Mouse (Mus musculus): ENCODE measurements at regions not wholly inside any gene's neighbourhood (a gene's known extent, or its start where the extent isn't known, plus 50 kb on each side); places are given as distances from the start of the nearest gene placed in this dataset.

DNA sequence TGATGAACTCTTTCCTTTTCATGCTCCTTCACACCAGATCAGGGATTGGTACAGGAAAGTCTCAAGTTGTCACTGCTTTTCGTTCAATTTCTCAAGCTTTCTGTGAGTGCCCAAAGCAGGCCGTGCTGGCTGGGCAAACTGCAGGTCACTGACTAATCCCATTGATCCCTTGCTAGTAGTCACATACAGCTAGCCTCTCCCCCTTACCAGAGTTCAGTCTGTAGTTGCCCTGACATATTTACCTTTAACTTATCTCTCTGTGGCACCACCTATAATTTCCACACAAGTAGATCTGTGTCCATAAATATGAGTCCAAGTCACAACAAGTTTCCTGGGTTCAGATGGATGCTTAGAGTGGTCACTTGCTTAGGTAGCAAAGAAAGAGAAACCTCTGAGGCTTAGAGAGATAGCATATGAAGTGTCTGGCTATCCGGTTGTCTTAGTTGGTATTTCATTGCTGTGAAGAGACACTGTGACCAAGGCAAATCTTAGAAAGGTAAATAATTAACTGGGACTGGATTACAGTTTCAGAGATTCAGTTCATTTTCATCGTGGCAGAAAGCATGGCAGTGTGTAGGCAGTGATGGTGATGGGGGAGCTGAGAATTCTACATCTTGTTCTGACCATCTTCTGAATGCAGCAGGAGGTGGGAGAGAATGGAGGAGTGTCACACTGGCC, 362.8 kb upstream of the Pcsk5 start:
- no peak overlapping the region for H3K9ac ChIP-seq (replicated peaks)
- no peaks in the 10 kb centered on the region for H3K36me3 ChIP-seq
- H3K9me3 ChIP-seq: no peaks in the 10 kb centered on the region
- H3K4me1 ChIP-seq: no peaks in the 10 kb centered on the region
- no peak overlapping the region for H3K4me3 ChIP-seq
- H3K27ac ChIP-seq (replicated peaks): no peak overlapping the region
- WGBS: 73% methylated on average over 4 of the region's 4 CpGs
- ATAC-seq (ENCODE audit: low FRiP score, low read depth): no peak
- H3K27me3 ChIP-seq: no peaks in the 10 kb centered on the region
- no peak overlapping the region for H3K4me2 ChIP-seq (replicated peaks)

DNA sequence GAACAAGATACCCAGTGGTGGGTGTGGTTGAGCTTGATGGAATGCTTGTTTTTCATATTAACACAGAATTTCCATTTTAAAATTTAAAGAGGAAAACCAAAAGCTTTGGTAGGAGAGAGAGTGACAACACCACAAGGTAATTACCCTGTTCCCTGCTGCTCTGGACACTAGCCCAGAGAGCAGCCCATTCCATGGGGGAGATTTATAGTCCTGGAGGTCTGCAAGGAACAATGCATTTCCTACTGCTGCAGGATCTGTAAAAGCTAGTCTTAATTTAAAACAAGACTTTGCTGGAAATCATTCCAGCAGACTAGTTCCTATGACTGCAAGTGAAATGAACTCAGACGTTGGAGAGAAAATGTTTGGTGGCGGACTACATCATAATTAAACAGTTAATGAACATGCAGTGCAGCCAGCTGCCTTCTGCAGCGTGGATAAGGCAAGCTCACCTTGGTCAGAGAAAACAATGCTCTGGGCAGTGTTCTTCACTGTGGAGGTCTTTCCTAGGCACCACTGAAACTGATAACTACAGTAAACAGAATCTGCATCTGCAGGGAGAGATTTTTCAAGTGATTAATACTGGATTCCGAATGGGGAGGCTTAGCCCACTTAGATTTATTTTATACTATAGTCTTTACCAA, 351.8 kb upstream of the Pcsk5 start:
- H3K36me3 ChIP-seq: no peaks in the 10 kb centered on the region
- no peak for ATAC-seq (ENCODE audit: low FRiP score, low read depth)
- H3K27me3 ChIP-seq: no peaks in the 10 kb centered on the region
- peaks cover 6% of the 10 kb centered on the region; the same call in 1 of the 2 replicates for H3K4me1 ChIP-seq
- 54% methylated on average over 4 of the region's 4 CpGs for WGBS
- H3K9me3 ChIP-seq: no peaks in the 10 kb centered on the region
- H3K9ac ChIP-seq (replicated peaks): no peak overlapping the region
- no peak overlapping the region for H3K4me2 ChIP-seq (replicated peaks)
- no peak overlapping the region for H3K4me3 ChIP-seq
- no peak overlapping the region for H3K27ac ChIP-seq (replicated peaks)

DNA sequence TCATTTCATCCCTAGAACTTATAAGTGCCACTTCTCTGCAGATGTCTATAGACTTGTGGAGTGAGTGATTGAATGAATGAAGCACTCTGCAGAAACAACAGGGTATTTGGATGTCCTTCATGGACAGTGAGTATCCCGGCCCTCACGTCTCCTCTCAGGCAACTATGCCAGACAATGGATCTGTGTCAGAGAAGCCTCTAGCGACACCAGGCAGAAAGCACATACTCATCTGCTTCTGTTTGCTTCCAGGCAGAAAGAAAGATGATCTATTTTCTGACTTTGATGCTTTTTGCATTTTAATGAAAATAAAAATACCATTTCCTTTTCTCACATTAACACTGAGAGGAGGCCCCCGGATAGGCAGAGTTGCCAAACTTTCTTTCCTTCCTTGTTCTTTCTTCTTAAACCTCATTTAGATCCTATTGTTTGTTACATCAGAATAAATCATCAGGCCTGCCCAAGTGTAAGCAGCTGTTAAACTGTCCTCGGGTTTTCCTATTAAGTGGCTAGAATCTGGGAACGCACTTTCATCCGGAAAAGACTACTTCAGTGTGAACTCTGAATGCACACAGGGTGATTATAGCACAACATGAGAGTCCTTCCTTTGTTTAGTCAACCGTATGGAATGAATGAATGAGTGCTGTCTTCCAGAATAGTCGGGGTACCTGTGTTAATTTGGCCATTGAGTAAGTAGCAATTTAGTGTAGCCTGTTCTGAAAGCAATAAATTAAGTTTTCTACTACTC, 350.9 kb upstream of the Pcsk5 start:
- Histone ChIP-seq H3K27ac (replicated peaks) (no peak overlapping the region), H3K9me3 (no peaks in the 10 kb centered on the region), H3K4me2 (replicated peaks) (no peak overlapping the region), H3K9ac (replicated peaks) (no peak overlapping the region), H3K27me3 (no peaks in the 10 kb centered on the region), H3K4me1 (peaks cover 6% of the 10 kb centered on the region; the same call in 1 of the 2 replicates), H3K4me3 (no peak overlapping the region), H3K36me3 (no peaks in the 10 kb centered on the region)
- WGBS: 66% methylated on average over 9 of the region's 9 CpGs
- ATAC-seq (ENCODE audit: low FRiP score, low read depth): no peak

DNA sequence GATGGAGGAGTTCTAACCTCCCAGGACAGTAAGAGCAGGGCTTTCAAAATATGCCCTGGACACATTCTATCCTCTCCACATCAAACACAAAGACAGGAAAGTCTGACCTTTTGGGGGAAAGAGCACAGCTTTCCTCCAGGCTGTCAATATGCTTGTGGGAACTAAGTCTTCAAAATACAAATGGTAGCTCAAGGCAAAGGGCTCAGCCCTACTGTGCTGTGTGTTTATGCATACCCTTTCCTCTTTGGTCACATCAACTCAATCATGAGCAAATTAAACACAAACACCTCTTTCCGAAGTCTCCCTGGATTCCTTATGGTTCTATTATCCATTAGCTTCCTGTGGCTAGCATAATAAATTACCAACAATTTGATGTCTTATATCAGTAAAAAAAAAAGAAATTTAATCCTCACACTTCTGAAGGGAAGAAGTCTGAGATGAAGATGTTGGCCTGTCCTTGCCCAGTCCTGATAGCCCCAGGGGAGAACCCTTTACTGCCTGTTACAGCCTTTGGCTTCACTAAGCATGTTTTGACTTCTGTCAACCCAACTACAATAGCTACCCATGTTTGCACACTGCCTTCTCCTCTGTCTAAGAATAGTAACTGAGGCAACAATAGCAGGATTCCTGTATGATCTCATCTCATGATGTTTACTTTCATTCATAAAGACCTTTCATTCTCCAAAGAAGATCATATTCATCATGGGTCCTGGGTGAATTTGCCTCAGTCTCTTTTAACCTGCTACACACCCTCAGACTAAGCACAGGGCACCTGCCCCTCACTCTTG, 348.5 kb upstream of the Pcsk5 start:
- Histone ChIP-seq H3K27me3 (no peaks in the 10 kb centered on the region), H3K4me3 (no peak overlapping the region), H3K9ac (replicated peaks) (no peak overlapping the region), H3K4me1 (peaks cover 6% of the 10 kb centered on the region; the same call in 1 of the 2 replicates), H3K27ac (replicated peaks) (no peak overlapping the region), H3K4me2 (replicated peaks) (no peak overlapping the region), H3K9me3 (no peaks in the 10 kb centered on the region), H3K36me3 (no peaks in the 10 kb centered on the region)
- ATAC-seq (ENCODE audit: low FRiP score, low read depth): no peak
- WGBS: 86% methylated on average over 1 of the region's 1 CpGs

DNA sequence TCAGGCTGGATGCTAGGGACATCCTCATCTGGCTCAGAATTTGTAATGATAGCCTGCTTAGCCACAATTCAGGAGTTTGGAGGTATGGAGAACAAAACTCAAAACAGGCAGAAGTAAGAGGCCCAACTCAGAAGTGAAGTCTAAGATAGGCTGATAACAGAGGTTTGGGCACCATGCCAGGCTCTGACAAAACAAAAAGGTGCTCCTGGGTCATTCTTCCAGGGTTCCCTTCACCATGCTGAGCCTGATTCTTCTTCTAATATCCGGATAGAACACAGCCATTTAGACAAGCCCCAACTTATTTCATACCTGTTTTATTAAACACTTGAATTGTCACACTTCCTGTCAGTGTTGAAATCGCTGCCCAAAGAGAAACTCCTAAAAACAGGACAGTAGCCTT, 347.8 kb upstream of the Pcsk5 start:
- 76% methylated on average over 2 of the region's 2 CpGs for WGBS
- no peak for ATAC-seq (ENCODE audit: low FRiP score, low read depth)
- H3K27ac ChIP-seq (replicated peaks): no peak overlapping the region
- no peak overlapping the region for H3K4me3 ChIP-seq
- H3K27me3 ChIP-seq: no peaks in the 10 kb centered on the region
- H3K9me3 ChIP-seq: no peaks in the 10 kb centered on the region
- peaks cover 6% of the 10 kb centered on the region; the same call in 1 of the 2 replicates for H3K4me1 ChIP-seq
- H3K4me2 ChIP-seq (replicated peaks): no peak overlapping the region
- H3K36me3 ChIP-seq: no peaks in the 10 kb centered on the region
- H3K9ac ChIP-seq (replicated peaks): no peak overlapping the region

DNA sequence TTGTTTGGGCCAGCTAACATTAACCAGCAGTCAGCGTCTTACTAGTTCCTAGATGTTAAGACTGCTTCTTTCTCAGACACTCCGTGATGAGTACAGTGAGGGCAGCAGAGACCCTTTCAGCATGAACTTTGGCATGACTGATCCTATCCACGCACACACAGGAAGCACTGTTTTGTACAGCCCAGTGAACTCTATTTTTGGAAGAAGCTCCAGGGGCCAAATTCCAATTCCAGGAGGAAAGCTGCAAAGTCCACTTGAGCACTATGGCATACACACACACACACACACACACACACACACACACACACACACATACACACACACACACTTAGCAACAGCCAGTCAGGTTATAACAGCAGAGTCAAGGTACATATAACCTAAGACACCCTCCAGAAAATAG, 338.8 kb upstream of the Pcsk5 start:
- no peak overlapping the region for H3K4me3 ChIP-seq
- H3K27ac ChIP-seq (replicated peaks): no peak overlapping the region
- no peaks in the 10 kb centered on the region for H3K4me1 ChIP-seq
- ATAC-seq (ENCODE audit: low FRiP score, low read depth): no peak
- H3K4me2 ChIP-seq (replicated peaks): no peak overlapping the region
- H3K9ac ChIP-seq (replicated peaks): no peak overlapping the region
- H3K36me3 ChIP-seq: no peaks in the 10 kb centered on the region
- H3K9me3 ChIP-seq: no peaks in the 10 kb centered on the region
- H3K27me3 ChIP-seq: no peaks in the 10 kb centered on the region
- 86% methylated on average over 3 of the region's 3 CpGs for WGBS

DNA sequence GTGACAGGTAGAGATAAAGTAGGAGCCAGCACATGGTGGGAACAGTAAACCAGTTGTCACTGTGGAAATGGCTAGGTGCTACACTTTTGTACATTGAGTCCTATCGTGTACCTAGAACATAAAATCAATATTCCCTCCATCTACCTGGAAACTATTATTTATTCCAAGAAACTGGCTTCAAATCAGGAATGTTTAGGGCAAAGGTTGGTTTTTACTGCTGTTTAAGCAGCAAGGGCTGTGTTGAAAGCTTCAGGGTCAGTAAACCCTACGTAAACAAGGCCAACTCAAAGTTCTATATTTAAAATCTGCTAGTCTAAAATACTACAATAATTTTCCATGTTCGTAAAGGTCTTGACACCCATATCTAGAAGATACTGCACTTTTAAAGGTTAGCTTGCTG, 309.1 kb upstream of the Pcsk5 start:
- Histone ChIP-seq H3K9ac (replicated peaks) (no peak overlapping the region), H3K36me3 (no peaks in the 10 kb centered on the region), H3K4me2 (replicated peaks) (no peak overlapping the region), H3K27ac (replicated peaks) (no peak overlapping the region), H3K27me3 (no peaks in the 10 kb centered on the region), H3K4me1 (no peaks in the 10 kb centered on the region), H3K4me3 (no peak overlapping the region), H3K9me3 (no peaks in the 10 kb centered on the region)
- 84% methylated on average over 3 of the region's 3 CpGs for WGBS
- no peak for ATAC-seq (ENCODE audit: low FRiP score, low read depth)

DNA sequence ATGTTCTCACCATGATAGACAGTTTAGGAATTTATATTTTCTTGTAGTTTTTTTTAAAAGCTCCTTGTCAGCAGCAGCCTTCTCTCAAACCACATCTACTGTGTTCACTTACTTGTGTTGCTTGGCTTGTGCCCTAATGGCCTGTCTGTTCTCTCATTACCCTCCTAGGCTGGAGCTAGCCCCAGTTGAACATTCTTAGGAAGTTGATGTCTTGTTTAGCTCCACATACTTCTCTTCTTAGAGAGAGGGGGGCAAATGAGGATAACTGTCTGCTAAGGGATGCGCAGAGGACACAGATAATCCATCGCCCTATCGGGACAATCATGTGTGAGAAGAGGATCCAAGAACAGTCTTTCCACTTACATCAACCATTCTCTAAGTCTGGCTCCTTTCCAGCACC, 293.5 kb upstream of the Pcsk5 start:
- Histone ChIP-seq H3K4me1 (no peaks in the 10 kb centered on the region), H3K27me3 (no peaks in the 10 kb centered on the region), H3K9ac (replicated peaks) (no peak overlapping the region), H3K4me3 (no peak overlapping the region), H3K9me3 (no peaks in the 10 kb centered on the region), H3K4me2 (replicated peaks) (no peak overlapping the region), H3K36me3 (no peaks in the 10 kb centered on the region), H3K27ac (replicated peaks) (no peak overlapping the region)
- ATAC-seq (ENCODE audit: low FRiP score, low read depth): no peak
- 95% methylated on average over 3 of the region's 3 CpGs for WGBS

DNA sequence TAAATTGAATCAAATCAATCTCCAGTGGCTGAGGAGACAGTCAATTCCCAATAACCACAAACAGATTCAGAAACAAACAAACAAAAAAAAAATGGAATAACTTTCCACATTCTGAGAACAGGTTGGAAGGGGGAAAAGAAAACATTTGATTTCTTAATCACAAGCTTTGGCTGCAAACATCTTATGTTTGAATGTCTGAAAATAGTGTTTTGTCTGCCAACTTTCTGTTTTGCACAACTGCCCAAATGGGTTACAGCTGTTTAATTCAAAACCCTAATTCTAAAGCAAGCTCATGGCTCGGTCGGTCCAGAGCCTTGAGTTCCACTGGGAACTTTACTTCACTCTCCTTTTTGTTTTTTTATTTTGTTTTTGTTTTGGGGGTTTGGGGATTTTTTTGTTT, 291.4 kb upstream of the Pcsk5 start:
- no peak for ATAC-seq (ENCODE audit: low FRiP score, low read depth)

DNA sequence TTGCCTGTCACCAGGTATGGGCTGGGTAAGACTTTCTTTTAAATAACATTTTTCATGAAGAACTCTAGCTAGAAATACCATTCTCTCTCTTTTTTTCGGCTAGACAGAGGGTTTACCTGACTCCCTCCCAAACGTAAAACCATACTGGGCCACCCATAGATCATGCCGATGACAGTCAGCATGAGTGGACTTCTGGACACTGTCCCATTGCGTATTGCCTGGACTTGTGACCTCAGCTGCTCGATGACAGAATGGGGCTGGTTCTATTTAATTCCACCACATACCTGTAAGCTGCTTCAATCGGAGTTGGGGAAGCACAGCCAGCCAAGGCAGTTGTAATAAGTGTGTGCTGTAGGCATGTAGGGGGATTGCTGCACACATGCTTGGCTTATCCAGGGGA, 268.8 kb upstream of the Pcsk5 start:
- Histone ChIP-seq H3K36me3 (no peaks in the 10 kb centered on the region), H3K9ac (replicated peaks) (no peak overlapping the region), H3K27me3 (no peaks in the 10 kb centered on the region), H3K27ac (replicated peaks) (no peak overlapping the region), H3K4me3 (no peak overlapping the region), H3K4me2 (replicated peaks) (no peak overlapping the region), H3K4me1 (peaks cover 8% of the 10 kb centered on the region; the same call in 1 of the 2 replicates), H3K9me3 (no peaks in the 10 kb centered on the region)
- 93% methylated on average over 6 of the region's 6 CpGs for WGBS
- no peak for ATAC-seq (ENCODE audit: low FRiP score, low read depth)

More for the DNA sequence above, 291.4 kb upstream of the Pcsk5 start:
- H3K9ac ChIP-seq (replicated peaks): no peak overlapping the region
- H3K4me1 ChIP-seq: no peaks in the 10 kb centered on the region
- no peak overlapping the region for H3K4me2 ChIP-seq (replicated peaks)
- H3K36me3 ChIP-seq: no peaks in the 10 kb centered on the region
- no peak overlapping the region for H3K4me3 ChIP-seq
- no peaks in the 10 kb centered on the region for H3K27me3 ChIP-seq
- 88% methylated on average over 2 of the region's 2 CpGs for WGBS
- H3K9me3 ChIP-seq: no peaks in the 10 kb centered on the region
- no peak overlapping the region for H3K27ac ChIP-seq (replicated peaks)

DNA sequence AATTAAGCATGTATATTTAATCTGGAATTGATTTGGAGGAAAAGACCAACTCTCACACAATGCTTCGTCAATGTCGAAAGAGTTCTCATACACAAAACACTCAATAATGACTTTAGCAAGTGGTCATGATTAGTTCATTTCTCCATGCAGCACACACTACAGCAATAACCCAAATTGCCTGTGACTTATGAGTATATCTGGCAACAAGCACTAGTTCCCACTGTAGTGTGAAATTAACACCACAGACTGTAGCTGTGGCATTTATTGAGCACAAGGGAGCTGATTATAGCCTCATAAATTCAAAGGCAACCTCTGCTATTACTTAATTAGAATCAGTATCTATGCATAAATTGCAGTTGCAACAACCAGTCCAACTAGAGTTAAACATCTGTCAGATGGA, 267.2 kb upstream of the Pcsk5 start:
- 93% methylated on average over 2 of the region's 2 CpGs for WGBS
- Histone ChIP-seq H3K4me1 (peaks cover 8% of the 10 kb centered on the region; the same call in 1 of the 2 replicates), H3K9ac (replicated peaks) (no peak overlapping the region), H3K27me3 (no peaks in the 10 kb centered on the region), H3K9me3 (no peaks in the 10 kb centered on the region), H3K36me3 (no peaks in the 10 kb centered on the region), H3K4me3 (no peak overlapping the region), H3K27ac (replicated peaks) (no peak overlapping the region), H3K4me2 (replicated peaks) (no peak overlapping the region)
- ATAC-seq (ENCODE audit: low FRiP score, low read depth): no peak

Data from midbrain, embryonic 12.5 days (tissue).